Mouse (Mus musculus): ENCODE measurements at regions not wholly inside any gene's neighbourhood (a gene's known extent, or its start where the extent isn't known, plus 50 kb on each side); places are given as distances from the start of the nearest gene placed in this dataset.

GRCm38 (mm10) chr6:140946720-140947119 lies 217.6 kb downstream of the Gm11077 start:
- Histone ChIP-seq H3K27me3 (ENCODE audit: control insufficient read depth in 1 of 2, insufficient read depth in 2 of 2, low read length in 2 of 2) (no peaks in the 10 kb centered on the region), H3K27ac (ENCODE audit: control insufficient read depth, low read depth, low read length) (no peak overlapping the region), H3K79me2 (ENCODE audit: control insufficient read depth, insufficient read depth, low read length, poor library complexity) (no peaks in the 10 kb centered on the region), H3K9ac (ENCODE audit: control insufficient read depth, low read depth, low read length, poor library complexity, severe bottlenecking) (no peak overlapping the region), H3K36me3 (ENCODE audit: control insufficient read depth in 1 of 2, insufficient read depth in 2 of 2, low read length in 2 of 2) (no peaks in the 10 kb centered on the region), H3K4me1 (ENCODE audit: control insufficient read depth in 1 of 2, insufficient read depth in 2 of 2, low read length in 2 of 2) (no peaks in the 10 kb centered on the region), H3K4me3 (ENCODE audit: control insufficient read depth in 1 of 2, insufficient read depth in 1 of 2, low read depth in 2 of 2, low read length in 2 of 2) (no peak overlapping the region), H3K9me3 (replicated peaks; ENCODE audit: insufficient read depth, low read length) (no peaks in the 10 kb centered on the region; the same call in 1 of the 2 replicates)
- no peak for DNase-seq (ENCODE audit: low read depth, low spot score)
- no peak for TF ChIP-seq EP300 (IDR thresholded peaks at IDR 0.05; ENCODE audit: low read depth in 1 of 2, low read length in 2 of 2)
- TF ChIP-seq BHLHE40 (IDR thresholded peaks at IDR 0.05; ENCODE audit: borderline replicate concordance, low read depth, low read length): no peak
- no peak for TF ChIP-seq E2F4 (IDR thresholded peaks at IDR 0.05; ENCODE audit: borderline replicate concordance, low read depth, low read length)
- no peak for TF ChIP-seq MXI1 (IDR thresholded peaks at IDR 0.05; ENCODE audit: low read depth, low read length)
- TF ChIP-seq USF1 (IDR thresholded peaks at IDR 0.05; ENCODE audit: low read depth, low read length): no peak
- TF ChIP-seq CHD2 (IDR thresholded peaks at IDR 0.05; ENCODE audit: low read length): no peak
- no peak for TF ChIP-seq NRF1 (IDR thresholded peaks at IDR 0.05; ENCODE audit: insufficient read depth, low read depth, low read length, poor library complexity, severe bottlenecking)
- TF ChIP-seq POLR2AphosphoS5 (IDR thresholded peaks at IDR 0.05; ENCODE audit: borderline replicate concordance, low read depth, low read length): no peak
- TF ChIP-seq MYC (IDR thresholded peaks at IDR 0.05; ENCODE audit: low read depth, low read length): no peak
- no peak for TF ChIP-seq JUND (IDR thresholded peaks at IDR 0.05; ENCODE audit: low read depth, low read length)
- no peak for TF ChIP-seq ZMIZ1 (IDR thresholded peaks at IDR 0.05; ENCODE audit: low read depth, low read length)
- no peak for TF ChIP-seq SIN3A (IDR thresholded peaks at IDR 0.05; ENCODE audit: low read length)
- no peak for TF ChIP-seq ETS1 (IDR thresholded peaks at IDR 0.05; ENCODE audit: low read depth, low read length)
- no peak for TF ChIP-seq POLR2AphosphoS2 (IDR thresholded peaks at IDR 0.05; ENCODE audit: low read length)
- TF ChIP-seq MAZ (IDR thresholded peaks at IDR 0.05; ENCODE audit: low read depth, low read length): no peak
- TF ChIP-seq POLR2A (IDR thresholded peaks at IDR 0.05; ENCODE audit: control insufficient read depth in 1 of 2, insufficient read depth in 1 of 2, low read depth in 1 of 2, low read length in 2 of 2, poor library complexity in 1 of 2): no peak
- TF ChIP-seq MYB (IDR thresholded peaks at IDR 0.05; ENCODE audit: low read depth, low read length): no peak
- TF ChIP-seq KAT2A (conservative IDR thresholded peaks at IDR 0.05; ENCODE audit: low read depth, low read length): no peak

- no peaks in the 10 kb centered on the region for H3K27me3 ChIP-seq (ENCODE audit: control insufficient read depth in 1 of 2, insufficient read depth in 2 of 2, low read length in 2 of 2)
- no peaks in the 10 kb centered on the region for H3K36me3 ChIP-seq (ENCODE audit: control insufficient read depth in 1 of 2, insufficient read depth in 2 of 2, low read length in 2 of 2)
- H3K9me3 ChIP-seq (replicated peaks; ENCODE audit: insufficient read depth, low read length): no peaks in the 10 kb centered on the region
- H3K4me1 ChIP-seq (ENCODE audit: control insufficient read depth in 1 of 2, insufficient read depth in 2 of 2, low read length in 2 of 2): no peaks in the 10 kb centered on the region
- H3K79me2 ChIP-seq (ENCODE audit: control insufficient read depth, insufficient read depth, low read length, poor library complexity): no peaks in the 10 kb centered on the region
- no peak overlapping the region for H3K4me3 ChIP-seq (ENCODE audit: control insufficient read depth in 1 of 2, insufficient read depth in 1 of 2, low read depth in 2 of 2, low read length in 2 of 2)
- no peak overlapping the region for H3K9ac ChIP-seq (ENCODE audit: control insufficient read depth, low read depth, low read length, poor library complexity, severe bottlenecking)
- H3K27ac ChIP-seq (ENCODE audit: control insufficient read depth, low read depth, low read length): no peak overlapping the region
- no peak for DNase-seq (ENCODE audit: low read depth, low spot score)
- no peak for TF ChIP-seq SMC3 (IDR thresholded peaks at IDR 0.05; ENCODE audit: low read depth, low read length)
- no peak for TF ChIP-seq MYB (IDR thresholded peaks at IDR 0.05; ENCODE audit: low read depth, low read length)
- no peak for TF ChIP-seq ZC3H11A (IDR thresholded peaks at IDR 0.05; ENCODE audit: low read depth, low read length)
- no peak for TF ChIP-seq HCFC1 (IDR thresholded peaks at IDR 0.05; ENCODE audit: low read depth, low read length)
- TF ChIP-seq CHD2 (IDR thresholded peaks at IDR 0.05; ENCODE audit: low read length): no peak
- TF ChIP-seq CHD1 (IDR thresholded peaks at IDR 0.05; ENCODE audit: low read depth, low read length): no peak
- no peak for TF ChIP-seq ETS1 (IDR thresholded peaks at IDR 0.05; ENCODE audit: low read depth, low read length)
- TF ChIP-seq POLR2AphosphoS5 (IDR thresholded peaks at IDR 0.05; ENCODE audit: borderline replicate concordance, low read depth, low read length): no peak
- TF ChIP-seq MAX (IDR thresholded peaks at IDR 0.05; ENCODE audit: low read length): no peak
- no peak for TF ChIP-seq NELFE (IDR thresholded peaks at IDR 0.05; ENCODE audit: low read depth, low read length)
- no peak for TF ChIP-seq UBTF (IDR thresholded peaks at IDR 0.05; ENCODE audit: borderline replicate concordance, insufficient read depth, low read depth, low read length)
- no peak for TF ChIP-seq USF2 (IDR thresholded peaks at IDR 0.05; ENCODE audit: borderline replicate concordance in 1 of 2, insufficient read depth in 1 of 2, low read depth in 1 of 2, low read length in 2 of 2)
- no peak for TF ChIP-seq MEF2A (IDR thresholded peaks at IDR 0.05; ENCODE audit: extremely low read depth, insufficient replicate concordance, low read depth, low read length, poor library complexity, severe bottlenecking)
- no peak for TF ChIP-seq KAT2A (conservative IDR thresholded peaks at IDR 0.05; ENCODE audit: low read depth, low read length)
- TF ChIP-seq SIN3A (IDR thresholded peaks at IDR 0.05; ENCODE audit: low read length): no peak
- TF ChIP-seq GATA1 (IDR thresholded peaks at IDR 0.05; ENCODE audit: low read depth, low read length): no peak
- TF ChIP-seq GABPA (IDR thresholded peaks at IDR 0.05; ENCODE audit: low read depth, low read length): no peak
- TF ChIP-seq EP300 (IDR thresholded peaks at IDR 0.05; ENCODE audit: low read depth in 1 of 2, low read length in 2 of 2): no peak
Observed at GRCm38 (mm10) chr6:140950483-140950882, 221.4 kb downstream of the Gm11077 start.

Data from MEL (cell line).